Mouse (Mus musculus): ENCODE measurements around the gene Glrx3.

Gene Glrx3

DNA sequence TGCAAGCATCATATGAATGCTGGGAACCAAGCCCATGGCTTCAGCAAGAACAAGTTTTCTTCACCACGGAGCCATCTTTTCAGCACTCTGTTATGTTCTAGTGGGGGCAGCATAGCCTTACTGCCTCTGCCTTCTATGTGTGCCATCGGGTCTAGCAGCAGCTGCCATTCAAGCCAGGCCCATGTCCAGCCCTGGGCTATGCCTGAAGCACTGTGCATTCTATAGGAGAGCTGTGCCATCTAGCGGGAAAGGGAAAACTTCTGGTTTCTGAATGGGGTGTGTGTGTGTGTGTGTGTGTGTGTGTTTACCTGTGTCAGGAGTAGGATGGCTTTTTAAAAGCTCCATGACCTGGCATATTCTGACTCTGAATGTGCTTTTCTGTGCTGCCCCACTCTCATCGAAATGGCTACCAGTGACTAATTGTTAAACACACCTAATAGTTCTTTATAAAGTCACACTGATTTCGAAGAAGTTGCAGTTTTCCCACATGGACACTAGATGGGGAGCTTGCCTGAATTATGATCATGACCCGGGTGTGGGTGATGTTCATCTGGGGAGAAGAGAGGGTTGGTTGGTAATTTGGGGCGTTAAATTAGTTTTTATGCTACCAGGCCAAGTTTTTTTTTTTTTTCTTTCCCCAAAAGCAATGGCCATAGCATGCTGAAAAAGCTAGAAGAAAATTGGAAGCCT, 34.2 kb downstream of the Glrx3 start:
- in situ Hi-C loops (cut with MboI; ENCODE audit: low sequenced_read_pairs), result no loop called here

- in situ Hi-C loops (cut with MboI; ENCODE audit: low sequenced_read_pairs), result no loop called here
These were observed 34.7 kb downstream of the Glrx3 start for GRCm38 (mm10) chr7:137472149-137472548.

DNA sequence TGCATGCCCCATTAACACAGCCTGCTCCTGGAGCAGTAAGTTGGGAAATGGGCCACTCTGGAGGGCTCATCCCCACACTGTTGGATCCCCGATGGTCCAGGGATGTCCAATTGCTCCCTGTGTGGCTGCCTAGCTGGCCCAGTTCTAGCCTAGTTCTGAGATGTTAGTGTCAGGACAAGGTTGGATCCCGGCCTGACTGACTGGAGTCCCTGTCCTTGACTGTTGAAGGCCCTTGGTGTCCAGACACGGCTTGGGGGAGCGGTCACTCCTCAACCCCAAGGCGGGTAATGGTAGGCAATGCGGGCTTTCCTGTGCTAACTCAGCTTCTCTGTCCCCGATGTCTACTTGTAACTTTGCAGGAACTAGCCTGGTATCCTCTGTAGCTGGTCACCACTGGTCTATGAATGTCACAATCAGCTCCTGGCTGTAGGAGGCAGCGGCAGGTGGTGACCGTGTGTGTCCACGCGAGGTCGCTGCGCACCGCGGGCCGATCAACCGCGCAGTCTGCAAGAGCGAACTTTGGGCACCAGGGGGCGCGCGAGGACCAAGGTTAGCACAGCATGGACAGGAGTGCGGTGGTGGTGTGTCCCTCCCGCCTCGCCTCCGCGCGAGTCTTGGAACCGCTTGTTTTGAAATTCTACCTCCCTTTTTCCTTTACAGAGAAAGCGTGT, 40.7 kb downstream of the Glrx3 start:
- in situ Hi-C loops (cut with MboI; ENCODE audit: low sequenced_read_pairs), result loop anchor here (25.0 kb wide), 2 partner anchors 309 to 959 kb away; no protein-coding TSS in a partner anchor

GRCm38 (mm10) chr7:137478621-137478982, 41.2 kb downstream of the Glrx3 start:
- in situ Hi-C loops (cut with MboI; ENCODE audit: low sequenced_read_pairs), result loop anchor here (25.0 kb wide), 2 partner anchors 309 to 959 kb away; no protein-coding TSS in a partner anchor

DNA sequence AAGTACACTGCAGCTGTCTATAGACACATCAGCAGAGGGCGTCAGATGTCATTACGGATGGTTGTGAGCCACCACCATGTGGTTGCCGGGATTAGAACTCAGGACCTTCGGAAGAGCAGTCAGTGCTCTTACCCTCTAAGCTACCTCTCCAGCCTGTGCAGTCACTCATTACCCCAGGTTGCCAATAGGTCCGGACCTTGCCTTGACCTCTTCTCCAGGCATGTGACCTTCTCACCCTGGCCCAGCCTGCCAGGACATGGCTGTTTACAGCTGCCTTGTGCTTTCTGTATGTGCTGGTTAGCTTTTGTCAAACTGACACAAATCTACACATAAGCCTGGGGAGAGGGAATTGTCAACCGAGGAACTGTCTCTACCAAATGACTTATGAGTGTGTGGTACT, 43.4 kb downstream of the Glrx3 start:
- in situ Hi-C loops (cut with MboI; ENCODE audit: low sequenced_read_pairs), result loop anchor here (25.0 kb wide), 2 partner anchors 306 to 956 kb away; no protein-coding TSS in a partner anchor

DNA sequence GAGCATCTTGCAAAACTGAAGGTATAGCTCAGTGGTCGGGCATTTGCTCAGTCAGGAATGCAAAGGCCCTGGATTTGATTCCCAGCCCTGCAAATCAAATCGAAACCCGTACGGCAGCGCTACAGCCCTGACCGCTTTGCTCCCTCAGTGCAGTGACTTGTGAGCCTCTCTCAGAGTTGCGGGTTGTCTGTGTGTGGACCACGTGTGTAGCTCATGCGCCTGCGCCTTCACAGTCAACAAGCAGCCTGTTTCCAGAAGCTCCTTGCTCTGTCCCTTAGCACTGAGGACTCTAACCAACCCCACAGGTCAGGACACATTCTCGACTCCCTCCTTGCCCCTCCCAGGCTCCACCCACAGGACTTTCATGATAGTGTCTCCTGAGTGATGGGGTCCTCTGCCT, 46.6 kb downstream of the Glrx3 start:
- in situ Hi-C loops (cut with MboI; ENCODE audit: low sequenced_read_pairs), result loop anchor here (25.0 kb wide), 2 partner anchors 303 to 953 kb away; no protein-coding TSS in a partner anchor

- in situ Hi-C loops (cut with MboI; ENCODE audit: low sequenced_read_pairs), result loop anchor here (25.0 kb wide), 2 partner anchors 299 to 949 kb away; no protein-coding TSS in a partner anchor
These were observed 51.0 kb downstream of the Glrx3 start for GRCm38 (mm10) chr7:137488391-137488790.

- in situ Hi-C loops (cut with MboI; ENCODE audit: low sequenced_read_pairs), result loop anchor here (25.0 kb wide), 2 partner anchors 297 to 947 kb away; no protein-coding TSS in a partner anchor
These were observed 53.3 kb downstream of the Glrx3 start for GRCm38 (mm10) chr7:137490711-137491110.

DNA sequence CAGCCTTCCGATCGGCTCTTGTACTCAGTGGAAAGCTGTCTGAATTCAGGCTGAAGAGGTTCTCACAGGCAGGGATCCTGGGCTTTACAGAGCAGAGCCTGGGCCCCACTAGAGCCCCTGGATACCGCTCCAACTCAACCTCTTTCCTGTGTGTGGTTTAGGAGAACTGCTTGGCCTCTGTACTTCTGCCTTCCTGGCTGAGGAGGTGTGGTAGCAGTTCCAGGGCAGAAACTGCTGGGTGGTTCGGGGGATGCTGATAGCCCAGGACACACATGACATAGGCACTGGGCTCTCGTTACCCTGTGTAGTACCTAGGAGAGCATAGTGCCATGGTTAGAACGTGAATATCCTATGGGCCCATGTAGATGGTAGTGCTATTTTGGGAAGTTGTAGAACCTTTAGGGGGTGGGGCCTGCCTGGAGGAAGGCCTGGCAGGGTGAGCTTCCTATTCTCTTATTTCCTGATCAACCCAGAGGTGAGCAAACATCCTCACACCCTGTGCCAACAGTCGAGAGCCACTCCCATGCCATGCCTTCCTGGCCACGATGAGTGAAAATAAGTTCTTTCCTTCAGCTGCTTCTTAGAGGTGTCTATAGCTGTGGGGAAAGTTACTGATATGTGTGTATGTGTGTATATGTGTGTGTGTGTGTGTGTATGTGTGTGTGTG, 55.0 kb downstream of the Glrx3 start:
- in situ Hi-C loops (cut with MboI; ENCODE audit: low sequenced_read_pairs), result loop anchor here (25.0 kb wide), 2 partner anchors 295 to 945 kb away; no protein-coding TSS in a partner anchor

DNA sequence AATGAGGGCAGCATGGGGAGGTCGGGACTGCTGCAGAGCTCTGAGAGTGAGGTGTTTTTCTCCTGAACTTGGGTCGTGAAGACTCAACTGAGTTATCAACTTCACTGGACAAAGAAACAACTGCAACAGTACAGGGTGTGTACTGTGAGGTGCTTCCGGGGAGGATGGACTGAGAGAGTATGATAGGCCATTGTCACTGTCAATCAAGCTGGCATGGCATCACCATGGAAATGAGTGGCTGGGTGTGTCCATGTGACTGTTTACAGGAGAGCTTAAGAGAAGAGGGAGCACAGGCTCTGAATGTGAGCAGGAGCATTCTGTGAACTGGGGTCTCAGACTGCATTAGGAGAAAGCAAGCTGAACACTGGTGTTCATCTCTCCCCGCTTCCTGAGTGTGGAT, 61.3 kb downstream of the Glrx3 start:
- in situ Hi-C loops (cut with MboI; ENCODE audit: low sequenced_read_pairs), result loop anchor here (25.0 kb wide), 2 partner anchors 289 to 939 kb away; no protein-coding TSS in a partner anchor

DNA sequence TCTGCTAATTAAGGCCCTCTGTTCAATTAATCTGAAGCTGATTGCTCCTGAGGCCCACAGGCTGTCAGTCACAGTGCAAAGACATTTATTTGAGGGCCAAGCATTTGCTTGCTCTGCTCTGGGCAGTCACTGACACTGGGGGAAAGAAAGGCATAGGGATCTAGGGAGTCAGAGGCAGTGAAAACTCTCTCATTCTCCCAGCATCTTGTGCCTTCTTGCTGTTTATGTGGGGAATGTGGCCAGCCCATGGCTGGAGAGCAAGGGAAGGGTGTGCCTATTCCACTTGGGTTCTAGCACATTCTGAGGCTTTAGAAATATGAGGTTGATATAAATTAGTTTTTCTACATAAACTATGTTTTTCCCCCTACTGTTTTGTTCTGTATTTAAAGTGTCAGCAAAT, 80.2 kb downstream of the Glrx3 start:
- in situ Hi-C loops (cut with MboI; ENCODE audit: low sequenced_read_pairs), result no loop called here

DNA sequence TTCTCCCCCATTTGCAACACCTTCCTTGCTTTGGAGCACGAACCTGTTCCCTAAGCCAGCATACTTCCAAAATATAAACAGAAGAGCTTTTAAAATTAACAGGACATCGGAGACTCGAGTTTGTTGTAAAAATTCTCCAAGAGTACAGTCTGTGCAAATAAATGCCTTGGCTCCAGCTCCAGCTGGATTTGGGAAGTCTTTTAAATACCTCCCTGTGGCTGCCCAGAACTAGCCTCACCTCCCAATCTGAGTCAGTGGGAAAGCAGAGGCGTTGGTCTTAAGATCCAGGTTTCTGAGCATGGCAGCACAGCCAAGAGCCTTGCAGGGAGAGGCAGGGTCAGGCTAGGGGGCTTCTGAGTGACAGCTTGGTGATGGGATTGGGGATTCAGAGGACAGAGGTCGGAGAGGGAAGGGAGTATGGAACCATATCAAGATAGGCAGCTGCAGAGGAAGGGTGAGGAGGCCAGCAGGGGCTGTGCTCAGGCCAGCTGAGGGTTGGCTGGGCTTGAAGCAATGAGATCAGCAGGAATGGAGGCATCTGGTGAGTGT, 80.7 kb downstream of the Glrx3 start:
- in situ Hi-C loops (cut with MboI; ENCODE audit: low sequenced_read_pairs), result no loop called here
